Mouse (Mus musculus): ENCODE measurements around the gene Sntb2.

The Sntb2 gene

DNA sequence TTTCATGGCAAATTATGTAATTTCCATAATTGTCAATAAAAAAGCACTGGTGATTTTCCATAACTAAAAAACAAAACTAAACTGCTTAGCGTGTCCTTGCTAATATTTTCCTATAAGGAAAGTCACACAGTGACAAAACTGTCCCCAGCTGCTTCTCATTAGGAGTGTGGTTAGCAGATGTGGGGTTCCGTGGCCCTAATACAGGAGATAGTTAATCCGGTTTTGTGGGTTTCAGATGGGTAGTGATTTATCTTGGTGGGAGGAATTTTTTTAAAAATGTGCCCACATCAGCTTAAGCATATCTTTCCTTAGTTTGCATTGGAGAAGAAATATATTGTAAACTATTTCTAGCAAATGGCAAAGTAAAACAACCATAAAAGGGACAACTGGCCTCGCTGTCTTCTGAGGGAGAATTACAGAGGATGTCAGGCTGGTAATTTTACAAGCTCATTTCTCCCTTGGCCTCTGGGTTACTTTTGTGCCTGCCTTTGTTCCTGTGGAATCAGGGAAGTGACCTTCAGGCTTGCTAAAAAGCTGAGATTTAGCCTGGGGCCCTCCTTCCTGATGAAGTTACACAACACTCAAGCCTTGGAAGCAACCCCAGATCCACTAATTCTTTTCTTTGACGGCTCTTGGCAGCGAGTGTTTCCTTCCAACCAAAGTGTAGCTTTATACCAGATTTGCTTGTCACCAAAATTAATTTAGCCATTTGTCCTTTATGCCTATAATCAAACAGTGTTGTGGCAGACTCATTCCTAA is 6.2 kb upstream of the Sntb2 start:
- DNase-seq (ENCODE audit: low read depth in 1 of 2, low spot score in 2 of 2), result no peak

DNA sequence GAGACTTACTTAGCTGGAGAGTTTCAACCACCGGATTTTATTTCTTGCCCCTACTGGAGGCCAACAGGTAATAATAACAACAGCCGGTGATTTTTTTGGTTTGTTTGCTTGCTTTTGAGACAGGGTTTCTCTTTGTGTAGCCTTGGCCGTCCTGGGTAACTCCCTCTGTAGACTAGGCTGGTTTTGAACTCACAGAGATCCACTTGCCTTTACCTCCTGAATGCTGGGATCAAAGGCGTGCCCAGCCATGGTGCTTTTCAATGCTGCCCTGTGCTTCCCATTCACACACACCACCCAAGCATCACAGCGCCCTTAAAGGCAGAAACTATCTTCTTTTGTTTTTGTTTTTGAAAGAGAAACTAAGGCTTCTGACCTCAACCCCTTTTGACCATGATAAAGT is 5.6 kb upstream of the Sntb2 start:
- DNase-seq (ENCODE audit: low read depth in 1 of 2, low spot score in 2 of 2), result no peak

DNA sequence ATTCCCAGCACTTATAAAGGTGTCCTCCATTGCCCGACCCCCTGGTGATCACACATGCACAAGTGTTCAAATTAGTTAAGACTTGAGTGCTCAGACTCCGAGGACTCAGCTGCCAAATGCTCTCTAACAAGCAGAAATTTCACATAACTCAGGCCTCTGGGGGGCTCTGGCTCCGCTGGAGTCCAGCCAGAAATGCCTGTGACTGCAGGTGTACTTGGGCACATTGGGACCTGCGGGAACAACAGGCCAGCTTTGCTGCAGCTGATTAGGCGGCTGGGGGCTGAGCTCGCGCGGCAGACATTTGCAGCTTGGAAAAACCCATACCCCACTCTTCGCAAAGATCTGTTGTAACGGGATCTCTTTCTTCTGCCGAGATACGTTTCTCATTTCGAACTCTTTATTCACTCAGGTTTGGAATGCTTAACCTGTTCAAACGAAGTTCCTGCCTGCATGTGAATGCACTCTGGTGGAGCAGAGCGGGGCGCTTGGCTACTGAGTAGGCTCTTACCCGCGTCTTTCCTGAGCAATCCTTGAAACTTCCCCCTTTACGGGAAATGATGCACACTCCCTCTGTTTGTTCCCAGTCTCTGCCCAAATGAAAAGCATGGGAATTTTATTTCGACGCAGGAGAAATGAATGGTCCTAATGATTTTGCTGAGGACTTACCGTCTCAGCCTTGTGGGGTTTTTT is 3.0 kb upstream of the Sntb2 start:
- no peak for DNase-seq (ENCODE audit: low read depth in 1 of 2, low spot score in 2 of 2)

DNA sequence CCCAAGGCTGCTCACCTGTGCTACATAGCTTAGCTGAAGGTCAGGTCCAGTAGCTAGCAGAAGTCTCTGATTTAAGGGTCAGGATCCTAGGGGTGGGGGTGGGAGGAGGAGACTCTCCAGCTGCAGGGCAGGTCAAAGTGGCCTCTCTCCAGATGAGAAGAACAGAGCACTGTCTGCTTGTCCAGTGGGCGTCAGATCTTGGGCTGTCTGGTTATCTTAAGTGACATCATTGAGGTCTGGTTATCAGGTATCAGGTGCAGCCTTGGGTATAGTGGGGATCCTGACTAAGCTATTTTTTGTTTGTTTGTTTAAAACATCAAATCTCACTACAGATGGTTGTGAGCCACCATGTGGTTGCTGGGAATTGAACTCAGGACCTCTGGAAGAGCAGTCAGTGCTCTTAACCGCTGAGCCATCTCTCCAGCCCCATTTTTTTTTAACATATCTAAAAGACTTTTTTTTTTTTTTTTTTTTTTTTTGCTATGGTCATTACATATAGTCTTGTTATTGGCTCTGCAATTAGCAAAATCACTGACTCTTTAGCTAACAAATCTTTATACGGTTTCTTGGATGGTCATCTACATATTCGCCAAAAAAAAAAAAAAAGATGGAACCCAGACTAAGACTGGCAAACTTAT is 1.9 kb upstream of the Sntb2 start:
- DNase-seq (ENCODE audit: low read depth in 1 of 2, low spot score in 2 of 2), result no peak

DNA sequence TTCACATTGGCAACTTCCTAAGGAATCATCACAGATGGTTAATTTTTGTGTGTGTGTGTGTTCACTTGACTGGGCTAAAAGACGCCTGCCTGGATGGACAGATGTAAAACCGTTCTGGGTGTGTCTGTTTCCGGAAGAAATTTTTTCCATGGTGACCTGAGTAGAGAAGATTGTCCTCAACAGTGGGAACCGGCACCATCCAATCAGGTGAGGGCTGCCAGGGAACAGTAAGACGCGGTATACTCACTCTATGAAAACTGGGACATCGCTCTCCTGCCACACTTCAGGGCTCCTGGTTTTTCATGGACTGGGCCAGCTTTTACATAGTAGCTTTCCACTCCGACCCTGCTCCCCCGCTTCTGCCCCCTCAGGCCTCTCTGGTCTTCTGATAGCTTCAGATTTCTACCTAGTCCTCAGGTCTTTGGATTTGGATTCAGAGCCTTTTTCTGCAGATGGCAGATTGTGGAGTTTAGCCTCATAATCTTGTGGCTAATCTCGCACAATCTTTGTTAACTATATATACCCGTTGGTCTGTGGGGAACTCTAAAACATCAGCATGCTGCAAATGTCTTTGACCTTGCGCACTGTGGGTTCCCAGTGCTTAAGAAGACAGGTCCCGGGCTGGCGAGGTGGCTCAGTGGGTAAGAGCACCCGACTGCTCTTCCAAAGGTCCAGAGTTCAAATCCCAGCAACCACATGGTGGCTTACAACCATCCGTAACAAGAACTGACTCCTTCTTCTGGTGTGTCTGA is 1.1 kb upstream of the Sntb2 start:
- DNase-seq (ENCODE audit: low read depth in 1 of 2, low spot score in 2 of 2), result no peak

DNA sequence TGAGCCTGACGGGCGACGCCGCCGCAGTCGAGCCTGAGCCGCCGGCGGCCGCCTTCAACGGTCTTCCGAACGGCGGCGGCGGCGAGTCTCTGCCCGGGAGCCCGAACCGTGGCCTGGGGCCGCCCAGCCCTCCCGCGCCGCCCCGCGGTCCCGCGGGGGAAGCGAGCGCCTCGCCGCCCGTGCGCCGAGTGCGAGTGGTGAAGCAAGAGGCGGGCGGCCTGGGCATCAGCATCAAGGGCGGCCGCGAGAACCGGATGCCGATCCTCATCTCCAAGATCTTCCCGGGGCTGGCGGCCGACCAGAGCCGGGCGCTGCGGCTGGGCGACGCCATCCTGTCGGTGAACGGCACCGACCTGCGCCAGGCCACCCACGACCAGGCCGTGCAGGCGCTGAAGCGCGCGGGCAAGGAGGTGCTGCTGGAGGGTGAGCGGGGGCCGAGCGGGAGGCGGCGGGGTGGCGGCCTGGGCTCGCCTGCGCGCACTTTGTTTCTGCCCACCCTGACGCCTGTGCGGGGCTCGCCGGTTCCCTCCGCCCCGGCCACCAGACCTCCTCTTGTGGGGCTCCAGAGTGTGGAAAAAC is 438 bp downstream of the Sntb2 start:
- peak in 1 of 2 experiments; percentile 21 for DNase-seq (ENCODE audit: low read depth in 1 of 2, low spot score in 2 of 2)

DNA sequence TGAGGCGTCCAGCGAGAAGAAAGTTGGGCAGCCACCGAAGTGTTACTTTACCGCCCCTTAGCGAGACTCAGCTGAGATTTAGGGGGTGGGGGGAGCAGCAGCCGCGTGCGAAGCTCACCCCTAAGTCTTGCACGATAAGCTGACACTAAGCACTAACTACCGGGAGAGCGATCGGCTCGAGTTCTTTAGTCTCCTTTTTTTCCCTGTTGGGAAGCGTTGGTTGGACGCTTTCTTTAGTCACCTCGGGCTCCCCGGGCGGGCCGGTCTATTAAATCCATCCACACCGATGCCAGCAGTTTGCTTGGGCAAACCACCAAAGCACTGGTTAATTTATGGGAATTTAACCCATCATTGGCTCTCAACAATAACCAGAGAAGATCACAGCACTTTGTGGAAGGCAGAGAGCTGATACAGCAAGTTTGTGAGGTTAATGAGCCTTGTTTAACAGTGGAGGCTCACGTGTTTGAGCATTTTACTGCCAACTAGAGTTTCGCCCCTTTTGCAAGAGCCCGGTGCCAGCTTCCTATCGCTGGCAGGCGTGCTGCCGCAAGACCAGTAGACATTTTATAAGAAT is 1.0 kb downstream of the Sntb2 start:
- DNase-seq (ENCODE audit: low read depth in 1 of 2, low spot score in 2 of 2), result no peak

DNA sequence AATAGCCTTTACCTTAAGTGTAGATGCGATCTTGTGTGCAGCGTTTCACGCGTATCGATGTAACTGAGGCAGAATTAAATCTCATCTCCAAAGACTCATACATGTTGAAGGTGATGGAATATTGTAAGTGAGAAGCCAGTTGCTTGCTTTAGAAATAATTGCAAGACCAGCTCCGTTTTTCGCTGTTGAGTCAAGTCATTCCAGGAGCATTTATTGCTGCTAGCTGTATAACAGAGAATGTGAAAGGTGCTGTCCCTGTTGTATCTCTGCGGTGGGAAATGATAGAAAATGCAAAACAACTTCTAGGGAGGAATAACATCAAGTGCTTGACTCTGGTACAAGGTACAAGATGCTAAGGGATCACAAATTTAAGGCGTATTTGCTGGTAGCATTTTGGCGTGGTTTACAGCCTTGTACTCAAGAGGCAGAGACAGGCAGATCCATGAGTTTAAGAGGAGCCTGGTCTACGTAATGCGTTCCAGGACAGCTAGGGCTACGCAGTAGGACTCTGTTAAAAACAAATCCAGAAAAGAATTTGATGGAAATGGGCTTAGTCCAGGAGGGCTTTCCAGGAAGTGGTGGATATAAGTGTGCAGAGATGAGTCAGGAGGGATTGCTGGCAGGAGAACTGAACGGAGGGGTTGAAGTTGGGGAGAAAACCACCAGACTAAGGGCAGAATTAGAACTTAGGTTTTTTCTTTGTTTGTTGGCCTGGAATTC is 1.7 kb downstream of the Sntb2 start:
- no peak for DNase-seq (ENCODE audit: low read depth in 1 of 2, low spot score in 2 of 2)

DNA sequence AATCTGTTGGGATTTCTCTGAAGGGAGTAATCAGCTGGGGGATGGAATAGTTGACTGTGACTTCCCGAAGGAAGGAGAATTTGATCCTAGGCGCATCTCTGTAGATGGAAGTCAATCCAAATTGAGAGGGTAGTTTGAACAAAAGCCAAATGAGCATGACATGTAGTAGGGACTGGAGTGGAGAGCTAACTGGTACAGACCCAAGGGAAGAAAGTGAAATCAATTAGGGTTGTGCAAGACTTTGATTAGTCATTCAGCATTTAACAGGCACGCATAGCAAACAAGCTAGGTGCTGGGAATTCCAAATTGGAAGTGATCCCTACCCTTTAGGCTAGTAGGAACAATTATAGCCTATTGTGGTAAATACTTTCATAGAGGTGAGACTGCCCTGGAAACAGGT is 6.3 kb downstream of the Sntb2 start:
- no peak for DNase-seq (ENCODE audit: low read depth in 1 of 2, low spot score in 2 of 2)

DNA sequence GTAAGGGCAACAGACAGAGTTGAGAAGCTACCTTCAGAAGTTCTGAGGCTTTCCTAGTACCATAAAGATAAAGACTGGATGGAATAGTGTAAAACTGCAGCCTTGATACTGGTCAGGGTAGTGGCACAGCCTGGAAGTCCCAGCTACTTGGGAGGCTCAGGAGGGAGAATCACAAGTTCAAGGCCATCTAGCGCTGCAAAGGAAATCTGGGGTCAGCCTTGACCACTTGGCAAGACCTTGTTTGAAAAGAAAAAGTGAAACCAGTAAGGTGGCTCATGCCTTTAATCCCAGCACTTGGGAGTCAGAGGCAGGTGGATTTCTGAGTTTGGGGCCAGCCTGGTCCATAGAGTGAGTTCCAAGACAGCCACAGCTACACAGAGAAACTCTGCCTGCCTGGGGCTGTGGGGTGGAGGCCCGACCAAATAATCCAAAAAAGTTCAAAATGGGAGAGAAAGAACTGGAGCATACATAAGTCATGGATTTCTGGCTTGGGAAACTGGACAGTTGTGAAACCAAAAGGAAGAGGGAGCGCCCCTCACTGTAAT is 8.4 kb downstream of the Sntb2 start:
- DNase-seq (ENCODE audit: low read depth in 1 of 2, low spot score in 2 of 2), result no peak

DNA sequence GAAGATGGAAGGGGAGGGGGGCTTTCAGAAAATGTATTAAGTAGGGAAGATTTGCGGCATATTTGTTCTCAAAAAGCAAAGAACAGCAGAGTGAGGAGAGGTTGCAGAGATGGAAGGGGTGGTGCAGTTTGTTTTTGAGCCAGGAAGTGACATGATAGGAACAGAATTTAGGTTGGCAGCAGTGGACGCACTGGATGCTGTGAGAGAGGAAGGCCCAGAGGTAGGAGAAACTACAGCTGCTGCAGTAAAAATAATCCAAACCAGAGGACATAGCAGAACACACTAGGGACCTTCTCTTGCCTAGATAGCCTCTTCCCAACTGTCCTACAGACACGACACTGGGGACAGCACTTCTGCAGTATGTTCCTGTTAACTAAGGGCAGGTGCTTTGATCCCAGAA is 9.2 kb downstream of the Sntb2 start:
- DNase-seq (ENCODE audit: low read depth in 1 of 2, low spot score in 2 of 2), result no peak

DNA sequence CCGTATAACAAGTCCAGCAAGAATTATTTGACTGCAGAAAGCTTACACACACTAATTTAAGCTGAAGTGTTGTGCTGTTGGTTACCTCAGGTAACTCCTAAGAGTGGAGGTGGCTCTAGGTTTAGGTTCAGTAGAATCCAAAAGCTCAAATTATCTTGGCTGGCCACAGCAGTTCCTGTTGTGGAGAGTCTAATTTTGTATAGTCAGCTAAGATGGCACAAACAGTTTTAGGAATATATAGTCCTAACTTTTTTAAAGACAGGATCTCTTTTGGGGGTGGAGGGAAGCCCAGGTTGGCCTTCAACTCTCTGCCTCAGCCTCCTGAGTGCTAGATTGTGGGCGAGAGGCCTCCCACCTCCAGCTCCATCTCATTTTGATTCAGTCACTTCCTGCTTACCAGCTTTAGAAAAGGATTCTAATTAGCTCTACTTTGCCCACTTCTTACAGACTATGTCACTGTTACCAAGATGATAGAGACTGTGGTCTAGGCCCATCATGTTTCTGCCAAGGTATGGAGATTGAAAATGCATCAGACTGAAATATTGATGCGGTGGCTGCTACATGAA is 13.2 kb downstream of the Sntb2 start:
- DNase-seq (ENCODE audit: low read depth in 1 of 2, low spot score in 2 of 2), result no peak

DNA sequence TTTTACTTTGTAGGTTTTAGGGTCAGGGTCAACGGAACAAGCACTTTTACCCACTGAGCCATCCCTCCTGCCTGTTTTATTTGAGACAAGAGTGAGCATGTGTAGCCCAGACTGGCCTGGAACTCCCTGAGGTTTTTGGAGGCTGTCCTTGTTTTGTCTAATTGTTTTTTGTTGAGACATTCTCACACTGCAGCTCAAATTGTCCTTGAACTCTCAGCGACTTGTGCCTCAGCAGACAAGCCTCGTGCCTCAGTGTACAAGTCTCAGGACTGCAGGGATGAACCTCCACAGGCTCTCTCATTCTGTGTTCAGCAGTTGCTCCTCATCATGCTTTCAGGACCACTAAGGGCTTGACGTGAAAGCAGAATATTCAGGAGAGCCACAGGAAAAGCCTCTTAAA is 16.2 kb downstream of the Sntb2 start:
- no peak for DNase-seq (ENCODE audit: low read depth in 1 of 2, low spot score in 2 of 2)

DNA sequence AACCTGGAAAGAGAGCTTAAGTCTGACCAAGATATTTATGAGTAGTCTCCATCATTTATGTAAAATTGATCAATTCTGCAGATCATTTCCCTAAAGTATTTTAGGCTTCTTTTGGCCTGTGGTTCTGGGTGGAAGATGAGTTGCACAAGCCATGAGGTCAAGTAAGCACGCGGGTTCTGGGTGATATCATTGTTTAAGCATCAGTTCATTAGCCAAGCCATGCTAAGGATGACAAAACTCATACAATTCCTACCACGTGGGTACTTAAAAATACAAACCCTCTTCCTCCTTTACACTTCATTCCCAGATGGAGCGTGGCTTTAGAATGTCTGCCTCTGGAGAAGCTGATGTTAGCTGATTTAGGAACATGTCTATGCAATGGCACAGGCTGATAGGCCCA is 18.0 kb downstream of the Sntb2 start:
- DNase-seq (ENCODE audit: low read depth in 1 of 2, low spot score in 2 of 2), result no peak

DNA sequence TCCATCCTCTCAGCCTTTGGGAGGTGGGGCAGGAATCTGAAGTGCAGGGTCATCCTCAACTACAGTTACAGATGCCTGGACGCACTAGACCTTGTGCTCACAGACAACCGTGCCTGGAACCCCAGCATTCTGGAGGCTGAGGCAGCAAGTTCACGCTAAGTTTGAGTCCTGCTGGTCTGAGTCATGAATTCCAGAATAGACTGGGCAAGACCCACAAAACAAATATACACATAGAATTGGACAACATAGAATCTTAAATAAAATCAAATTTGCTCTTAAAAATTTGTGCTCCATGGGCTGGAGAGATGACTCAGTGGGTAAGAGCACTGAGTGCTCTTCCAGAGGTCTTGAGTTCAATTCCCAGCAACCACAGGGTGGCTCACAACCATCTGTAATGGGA is 21.5 kb downstream of the Sntb2 start:
- no peak for DNase-seq (ENCODE audit: low read depth in 1 of 2, low spot score in 2 of 2)

DNA sequence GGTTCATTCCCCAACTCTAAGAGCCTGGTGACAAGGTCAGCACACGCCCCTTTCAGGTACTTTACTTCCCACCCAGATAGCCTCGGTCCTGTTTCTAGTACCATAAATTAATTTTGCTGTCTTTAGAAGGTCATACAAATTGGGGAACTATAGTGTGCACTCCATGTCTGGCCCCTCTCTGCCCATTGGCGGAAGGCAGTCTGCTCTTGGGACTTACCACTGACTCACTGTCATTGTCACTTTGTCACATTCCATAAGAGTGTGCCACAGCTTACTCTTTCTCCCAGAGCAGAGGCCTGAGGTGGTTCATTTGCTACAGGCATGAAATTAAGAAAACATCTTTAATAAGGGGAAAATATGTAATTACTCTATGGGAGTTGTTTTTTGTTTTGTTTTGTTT is 22.7 kb downstream of the Sntb2 start:
- no peak for DNase-seq (ENCODE audit: low read depth in 1 of 2, low spot score in 2 of 2)

DNA sequence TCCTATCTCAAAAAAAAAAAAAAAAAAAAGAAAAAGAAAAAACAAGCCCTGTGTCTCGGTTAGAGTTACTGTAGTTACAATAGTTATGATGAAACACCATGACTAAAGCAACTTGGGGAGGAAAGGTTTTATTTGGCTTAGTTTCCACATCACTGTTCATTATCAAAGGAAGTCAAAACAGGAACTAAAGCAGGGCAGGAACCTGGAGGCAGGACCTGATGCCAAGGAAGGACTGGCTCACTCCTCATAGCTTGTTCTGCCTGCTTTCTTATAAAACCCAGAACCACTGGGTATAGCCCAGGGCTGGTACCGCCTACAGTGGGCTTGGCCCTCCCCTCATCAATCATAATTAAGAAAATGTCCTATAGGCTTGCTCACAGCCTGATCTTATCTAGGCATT is 24.1 kb downstream of the Sntb2 start:
- DNase-seq (ENCODE audit: low read depth in 1 of 2, low spot score in 2 of 2), result peak in 1 of 2 experiments; percentile 37

DNA sequence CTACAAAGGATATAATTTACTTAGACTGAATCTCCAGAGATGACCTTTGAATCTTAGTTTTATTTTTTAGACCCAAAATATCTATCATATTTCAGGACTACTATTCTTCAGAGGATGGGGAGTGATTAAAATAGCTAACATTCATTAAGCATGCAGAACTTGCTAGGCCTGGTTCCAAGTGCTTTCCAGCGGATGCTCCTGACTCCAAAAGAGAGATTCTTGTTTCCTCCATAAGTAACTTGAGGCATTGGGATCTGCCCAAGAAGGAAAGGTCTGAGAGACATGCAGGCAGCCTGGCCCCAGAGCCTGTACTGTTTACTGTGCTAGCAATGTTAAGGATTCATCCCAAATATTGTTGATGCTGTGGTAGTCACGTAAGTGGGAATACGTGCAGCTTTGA is 26.8 kb downstream of the Sntb2 start:
- no peak for DNase-seq (ENCODE audit: low read depth in 1 of 2, low spot score in 2 of 2)

DNA sequence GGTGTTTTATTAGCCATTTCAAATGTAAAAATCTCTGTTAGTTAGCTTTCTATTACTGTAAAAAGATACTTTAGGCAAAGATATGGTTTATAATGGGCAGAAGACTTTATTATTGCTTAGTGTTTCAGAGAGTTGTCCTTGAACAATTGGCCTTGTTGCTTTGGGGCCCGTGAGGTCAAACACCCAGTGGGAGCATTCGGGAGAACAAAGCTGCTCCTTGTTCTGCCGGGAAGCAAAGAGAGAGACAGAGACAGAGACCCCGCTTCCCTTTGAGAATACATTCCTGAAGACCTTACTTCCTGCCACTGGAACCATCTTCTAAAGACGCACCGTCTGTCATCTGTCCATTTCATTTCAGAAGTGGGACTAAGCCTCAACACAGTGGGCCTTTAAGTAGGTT is 27.8 kb downstream of the Sntb2 start:
- no peak for DNase-seq (ENCODE audit: low read depth in 1 of 2, low spot score in 2 of 2)

DNA sequence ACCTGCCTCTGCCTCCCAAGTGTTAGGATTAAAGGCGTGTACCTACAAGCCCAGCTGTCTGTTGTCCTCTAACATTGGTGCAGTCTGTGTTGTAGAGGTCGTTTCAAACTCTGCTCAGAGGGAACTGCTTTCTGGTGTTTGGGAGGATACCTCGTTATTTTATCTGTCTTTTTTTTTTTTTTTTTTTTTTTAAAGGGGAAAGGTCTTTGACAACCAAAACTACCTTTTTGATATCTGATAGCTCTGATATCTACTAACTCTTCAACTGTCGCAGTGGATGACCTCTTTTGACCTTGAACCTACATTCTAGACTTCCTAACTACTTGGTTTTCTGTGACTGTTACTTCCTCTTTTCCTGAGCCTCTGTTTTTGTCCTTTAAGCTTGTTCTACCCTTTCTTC is 29.0 kb downstream of the Sntb2 start:
- DNase-seq (ENCODE audit: low read depth in 1 of 2, low spot score in 2 of 2), result no peak
